Mouse (Mus musculus): ENCODE data around the gene 4930467E23Rik.
"Not testable (repeated sequence)": the region's sequence is repeated elsewhere in the genome, so short reads cannot be mapped to it uniquely, and the experiment has no call there.

GRCm38 (mm10) chr8:19783860-19784259, 54.5 kb downstream of the 4930467E23Rik start:
- not testable (repeated sequence) for TF ChIP-seq CTCF (IDR thresholded peaks at IDR 0.05; ENCODE audit: low read depth); EP300 (optimal IDR thresholded peaks at IDR 0.05)

Measured in stomach, postnatal 0 days (tissue).